8 mouse cellular contexts compared by ENCODE assay signal in genomic region chr11:77985541-77986065, GRCm38 (mm10). TPM values are rescaled to one million over a fixed set of nuclear protein-coding genes. Genes with fewer than 3 reads are reported as not detected.
DNase-seq lines count a peak whose midpoint lies in the region; ATAC-seq and TF ChIP-seq lines count a peak whose summit lies in the region.

No protein-coding gene starts in this region.

- peak overlapping the region; percentile 86 for H3K4me3 ChIP-seq in heart, embryonic 13.5 days
- H3K4me3 ChIP-seq in G1E (ENCODE audit: low read depth, low read length) = peak overlapping the region; percentile 93; the same call in 1 of the 2 replicates
- peak overlapping the region; percentile 100 for H3K4me3 ChIP-seq in hindbrain, embryonic 12.5 days
- peak overlapping the region; percentile 85 for H3K4me3 ChIP-seq in midbrain, embryonic 11.5 days (ENCODE audit: low read depth, low read length)

- WGBS in heart, embryonic 13.5 days = 76% methylated on average over 3 of the region's 3 CpGs
- 84% methylated on average over 3 of the region's 3 CpGs for WGBS in hindbrain, embryonic 12.5 days
- 75% methylated on average over 3 of the region's 3 CpGs for WGBS in midbrain, embryonic 11.5 days

- H3K27ac ChIP-seq in heart, embryonic 13.5 days (replicated peaks) = peak overlapping the region; percentile 95
- peak overlapping the region; percentile 96 for H3K27ac ChIP-seq in hindbrain, embryonic 12.5 days
- no peak overlapping the region for H3K27ac ChIP-seq in midbrain, embryonic 11.5 days (ENCODE audit: low read depth, low read length)

- no peaks in the 10 kb centered on the region for H3K27me3 ChIP-seq in heart, embryonic 13.5 days (replicated peaks)
- H3K27me3 ChIP-seq in G1E (ENCODE audit: insufficient read depth, low read length) = no peaks in the 10 kb centered on the region
- no peaks in the 10 kb centered on the region for H3K27me3 ChIP-seq in hindbrain, embryonic 12.5 days
- H3K27me3 ChIP-seq in midbrain, embryonic 11.5 days (ENCODE audit: control insufficient read depth, insufficient read depth, low read length) = no peaks in the 10 kb centered on the region

- H3K9ac ChIP-seq in heart, embryonic 13.5 days = peak overlapping the region; percentile 99
- H3K9ac ChIP-seq in hindbrain, embryonic 12.5 days = peak overlapping the region; percentile 99
- H3K9ac ChIP-seq in midbrain, embryonic 11.5 days (ENCODE audit: low read length) = peak overlapping the region; percentile 95

- DNase-seq in heart, adult 9 months (ENCODE audit: low spot score in 2 of 2) = no peak
- no peak for DNase-seq in G1E (ENCODE audit: low spot score)
- no peak for DNase-seq in midbrain, embryonic 11.5 days (ENCODE audit: low spot score, missing footprints)
- no peak for DNase-seq in testis, postnatal 14 days (ENCODE audit: low spot score)
- DNase-seq in frontal cortex, postnatal 36 days (ENCODE audit: low spot score in 2 of 2) = no peak
- no peak for DNase-seq in right cerebral cortex, adult 18-20 months

- no peak for ATAC-seq in heart, embryonic 13.5 days (ENCODE audit: extremely low read depth, insufficient number of reproducible peaks, low FRiP score, low TSS enrichment)
- no peak for ATAC-seq in G1E (ENCODE audit: extremely low read depth, insufficient number of reproducible peaks, low FRiP score, poor library complexity, severe bottlenecking)
- no peak for ATAC-seq in hindbrain, embryonic 12.5 days (ENCODE audit: low FRiP score)
- ATAC-seq in midbrain, embryonic 11.5 days (ENCODE audit: low FRiP score) = no peak

- TF ChIP-seq CTCF in G1E (IDR thresholded peaks at IDR 0.05; ENCODE audit: low read depth, low read length) = no peak

- no peaks in the 10 kb centered on the region for H3K9me3 ChIP-seq in heart, embryonic 13.5 days
- no peaks in the 10 kb centered on the region for H3K9me3 ChIP-seq in G1E (replicated peaks)
- no peaks in the 10 kb centered on the region for H3K9me3 ChIP-seq in hindbrain, embryonic 12.5 days (replicated peaks)
- no peaks in the 10 kb centered on the region for H3K9me3 ChIP-seq in midbrain, embryonic 11.5 days (ENCODE audit: control insufficient read depth, low read length)

- H3K36me3 ChIP-seq in heart, embryonic 13.5 days = peaks cover 46% of the 10 kb centered on the region
- peaks cover 63% of the 10 kb centered on the region for H3K36me3 ChIP-seq in G1E (replicated peaks)
- H3K36me3 ChIP-seq in hindbrain, embryonic 12.5 days = peaks cover 24% of the 10 kb centered on the region
- H3K36me3 ChIP-seq in midbrain, embryonic 11.5 days (ENCODE audit: control insufficient read depth, insufficient read depth, low read length) = no peaks in the 10 kb centered on the region

- peaks cover 20% of the 10 kb centered on the region for H3K4me1 ChIP-seq in heart, embryonic 13.5 days
- peaks cover 37% of the 10 kb centered on the region for H3K4me1 ChIP-seq in G1E (ENCODE audit: insufficient read depth, low read depth, low read length)
- H3K4me1 ChIP-seq in hindbrain, embryonic 12.5 days = peaks cover 19% of the 10 kb centered on the region
- H3K4me1 ChIP-seq in midbrain, embryonic 11.5 days (ENCODE audit: control insufficient read depth, insufficient read depth, low read length) = peaks cover 11% of the 10 kb centered on the region

- H3K4me2 ChIP-seq in heart, embryonic 13.5 days = peak overlapping the region; percentile 87
- H3K4me2 ChIP-seq in hindbrain, embryonic 12.5 days (replicated peaks) = peak overlapping the region; percentile 72
- peak overlapping the region; percentile 93 for H3K4me2 ChIP-seq in midbrain, embryonic 11.5 days

RNA-seq across cellular contexts. Expression of gene Phf12, which starts 3.0 kb away (rescaled TPM):
- 8.6 and 9.9 TPM in 2 replicates for polyA plus RNA-seq in heart, embryonic 13.5 days (2015; fragmentation: Nextera tagmentation; extraction: Ambion mirVana)
- total RNA-seq in G1E (2014; fragmentation: Nextera tagmentation) (157 and 172 TPM in 2 replicates), G1E (2017) (23.0 and 24.7 TPM in 2 replicates)
- 212 and 215 TPM in 2 replicates for polyA plus RNA-seq in G1E (2012)
- 30.6 and 30.7 TPM in 2 replicates for polyA plus RNA-seq in hindbrain, embryonic 12.5 days (2016; fragmentation: Nextera tagmentation; extraction: Ambion mirVana)
- 15.5 and 18.0 TPM in 2 replicates for polyA plus RNA-seq in midbrain, embryonic 11.5 days (2014; fragmentation: Nextera tagmentation; extraction: Ambion mirVana)

RNA-seq across cellular contexts. Expression of gene Dhrs13, which starts 46.5 kb away (rescaled TPM):
- polyA plus RNA-seq in heart, embryonic 13.5 days (2015; fragmentation: Nextera tagmentation; extraction: Ambion mirVana) = 13.2 and 14.1 TPM in 2 replicates
- total RNA-seq in G1E (2014; fragmentation: Nextera tagmentation) (7.2 and 11.0 TPM in 2 replicates), G1E (2017) (9.2 and 10.0 TPM in 2 replicates)
- 6.9 and 7.9 TPM in 2 replicates for polyA plus RNA-seq in G1E (2012)
- 24.2 and 24.8 TPM in 2 replicates for polyA plus RNA-seq in hindbrain, embryonic 12.5 days (2016; fragmentation: Nextera tagmentation; extraction: Ambion mirVana)
- polyA plus RNA-seq in midbrain, embryonic 11.5 days (2014; fragmentation: Nextera tagmentation; extraction: Ambion mirVana) = 17.4 and 18.0 TPM in 2 replicates

RNA-seq across cellular contexts. Expression of gene Flot2, which starts 52.1 kb away (rescaled TPM):
- polyA plus RNA-seq in heart, embryonic 13.5 days (2015; fragmentation: Nextera tagmentation; extraction: Ambion mirVana) = 71.8 and 83.9 TPM in 2 replicates
- total RNA-seq in G1E (2014; fragmentation: Nextera tagmentation) = 18.0 and 19.4 TPM in 2 replicates
- 20.6 and 21.3 TPM in 2 replicates for total RNA-seq in G1E (2017)
- polyA plus RNA-seq in G1E (2012) = 13.8 and 15.6 TPM in 2 replicates
- 65.2 and 73.2 TPM in 2 replicates for polyA plus RNA-seq in hindbrain, embryonic 12.5 days (2016; fragmentation: Nextera tagmentation; extraction: Ambion mirVana)
- polyA plus RNA-seq in midbrain, embryonic 11.5 days (2014; fragmentation: Nextera tagmentation; extraction: Ambion mirVana) = 52.7 and 57.6 TPM in 2 replicates

RNA-seq across cellular contexts. Expression of gene Sez6, which starts 55.0 kb away (rescaled TPM):
- 0.09 and 0.20 TPM in 2 replicates for polyA plus RNA-seq in heart, embryonic 13.5 days (2015; fragmentation: Nextera tagmentation; extraction: Ambion mirVana)
- total RNA-seq in G1E (2014; fragmentation: Nextera tagmentation) (not detected in 2 replicates), G1E (2017) (0.11 TPM in 1 of 2 replicates, not detected in the other)
- polyA plus RNA-seq in G1E (2012) = 0.03 and 0.10 TPM in 2 replicates
- 47.3 and 48.7 TPM in 2 replicates for polyA plus RNA-seq in hindbrain, embryonic 12.5 days (2016; fragmentation: Nextera tagmentation; extraction: Ambion mirVana)
- polyA plus RNA-seq in midbrain, embryonic 11.5 days (2014; fragmentation: Nextera tagmentation; extraction: Ambion mirVana) = 7.2 and 8.6 TPM in 2 replicates
